Mouse (Mus musculus): ENCODE measurements around the gene Osm. TPM values are rescaled to one million over a fixed set of nuclear protein-coding genes. Genes with fewer than 3 reads are reported as not detected.

Osm gene
- total and polyA plus RNA-seq, 3 experiments: 11.0 to 15.1 (median 12.5) TPM

DNA sequence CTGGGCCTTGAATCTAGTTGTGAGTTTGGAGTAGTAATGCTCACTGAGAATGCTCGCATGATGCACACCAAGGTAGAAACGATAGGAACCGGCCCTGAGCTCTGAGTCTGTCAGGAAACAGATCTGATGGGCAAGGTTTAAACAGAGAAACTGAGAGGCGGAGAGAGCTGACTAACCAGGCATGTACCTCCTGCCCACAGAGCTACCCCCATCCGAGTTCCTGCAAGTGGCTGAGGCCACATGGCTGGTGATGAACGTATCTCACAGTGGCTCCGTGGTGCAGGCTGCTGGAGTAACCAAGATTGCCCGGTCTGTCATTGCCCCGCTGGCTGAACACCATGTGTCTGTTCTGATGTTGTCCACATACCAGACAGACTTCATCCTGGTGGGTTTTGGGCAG, 16.3 kb upstream of the Osm start:
- dilution Hi-C loops (cut with MboI; ENCODE audit: extremely low pct_ligation_motif_present, extremely low pct_unique_long_range_greater_than_20kb, low sequenced_read_pairs): no loop called here
- H3K9ac ChIP-seq (ENCODE audit: insufficient read depth, low read depth): no peak overlapping the region

GRCm38 (mm10) chr11:4220443-4221400, 15.5 kb upstream of the Osm start:
- H3K9me3 ChIP-seq (replicated peaks; ENCODE audit: low read length): no peaks in the 10 kb centered on the region
- no peak overlapping the region for H3K27ac ChIP-seq (ENCODE audit: insufficient read depth, low read depth)
- no peaks in the 10 kb centered on the region for H3K27me3 ChIP-seq (replicated peaks)
- peaks cover 1 to 11% of the 10 kb centered on the region in 2 experiments for H3K36me3 ChIP-seq (replicated peaks in 1 of 2; ENCODE audit: control insufficient read depth in 1 of 2, insufficient read depth in 1 of 2, low read length in 1 of 2)
- dilution Hi-C loops (cut with MboI; ENCODE audit: extremely low pct_ligation_motif_present, extremely low pct_unique_long_range_greater_than_20kb, low sequenced_read_pairs) (no loop called here), in situ Hi-C loops (cut with MboI; ENCODE audit: low pct_ligation_motif_present, low pct_unique_long_range_greater_than_20kb, low sequenced_read_pairs) (loop anchor here (5.0 kb wide), 1 partner anchor 37 kb away; the partner anchor contains the start of gene Lif)
- H3K4me3 ChIP-seq (replicated peaks in 1 of 3; ENCODE audit: low read depth in 2 of 3, low read length in 2 of 3, poor library complexity in 1 of 3): peak overlapping the region in 1 of 3 experiments; percentile 39
- H3K79me2 ChIP-seq (replicated peaks; ENCODE audit: control insufficient read depth, extremely low read depth, insufficient read depth, poor library complexity, severe bottlenecking): no peaks in the 10 kb centered on the region
- peaks cover 23 to 63% of the 10 kb centered on the region in 2 experiments for H3K4me1 ChIP-seq (ENCODE audit: control insufficient read depth in 1 of 2, insufficient read depth in 2 of 2)
- DNase-seq (ENCODE audit: extremely low read depth): peak; percentile 93
- no peak overlapping the region for H3K9ac ChIP-seq (ENCODE audit: insufficient read depth, low read depth)
- peak overlapping the region; percentile 18; the same call in 1 of the 2 replicates for H3K4me2 ChIP-seq (ENCODE audit: insufficient read depth, low read depth, poor library complexity, severe bottlenecking)
- TF ChIP-seq SIN3A (IDR thresholded peaks at IDR 0.05; ENCODE audit: low read length) (no peak), CHD1 (IDR thresholded peaks at IDR 0.05; ENCODE audit: low read depth, low read length) (no peak), BHLHE40 (IDR thresholded peaks at IDR 0.05; ENCODE audit: low read depth, low read length) (peak; percentile 31; the same call in 1 of the 2 replicates), PAX5 (IDR thresholded peaks at IDR 0.05; ENCODE audit: low read length) (no peak), HCFC1 (IDR thresholded peaks at IDR 0.05; ENCODE audit: low read depth, low read length) (no peak), ZMIZ1 (IDR thresholded peaks at IDR 0.05; ENCODE audit: low read depth, low read length) (no peak), NELFE (IDR thresholded peaks at IDR 0.05; ENCODE audit: low read depth, low read length) (peak; percentile 32; the same call in 1 of the 2 replicates), NRF1 (IDR thresholded peaks at IDR 0.05; ENCODE audit: low read depth, low read length) (no peak), TCF12 (IDR thresholded peaks at IDR 0.05; ENCODE audit: low read depth, low read length) (no peak), USF2 (conservative IDR thresholded peaks at IDR 0.05; ENCODE audit: low read depth, low read length) (no peak), GABPA (IDR thresholded peaks at IDR 0.05; ENCODE audit: insufficient replicate concordance, low read depth, low read length) (no peak), MYC (IDR thresholded peaks at IDR 0.05; ENCODE audit: low read depth, low read length) (no peak), RAD21 (IDR thresholded peaks at IDR 0.05; ENCODE audit: low read depth, low read length) (peak; percentile 100), MAZ (IDR thresholded peaks at IDR 0.05; ENCODE audit: low read depth, low read length) (no peak), ZNF384 (IDR thresholded peaks at IDR 0.05; ENCODE audit: low read depth, low read length) (no peak), MAFK (IDR thresholded peaks at IDR 0.05; ENCODE audit: insufficient replicate concordance, low read length) (no peak), SMC3 (IDR thresholded peaks at IDR 0.05; ENCODE audit: low read depth, low read length) (peak; percentile 100), MEF2A (IDR thresholded peaks at IDR 0.05; ENCODE audit: borderline replicate concordance, low read depth, low read length) (peak; percentile 33; the same call in 1 of the 2 replicates), MXI1 (IDR thresholded peaks at IDR 0.05; ENCODE audit: low read depth, low read length) (no peak; the same call in 1 of the 2 replicates), RCOR1 (conservative IDR thresholded peaks at IDR 0.05; ENCODE audit: low read depth, low read length) (no peak), TBP (conservative IDR thresholded peaks at IDR 0.05; ENCODE audit: low read depth, low read length) (no peak), POLR2AphosphoS2 (IDR thresholded peaks at IDR 0.05; ENCODE audit: low read depth, low read length) (no peak), JUN (IDR thresholded peaks at IDR 0.05; ENCODE audit: insufficient read depth, low read depth, low read length) (no peak), ETS1 (conservative IDR thresholded peaks at IDR 0.05; ENCODE audit: low read depth, low read length) (no peak), IRF4 (IDR thresholded peaks at IDR 0.05; ENCODE audit: low read depth, low read length) (no peak), POLR2A (IDR thresholded peaks at IDR 0.05; ENCODE audit: low read depth, low read length) (no peak), CTCF (conservative IDR thresholded peaks at IDR 0.05 in 1 of 2, IDR thresholded peaks at IDR 0.05 in 1 of 2; ENCODE audit: low read depth in 2 of 2, low read length in 2 of 2) (peak; percentile 93 to 99)

More for the DNA sequence above, 16.3 kb upstream of the Osm start:
- peaks cover 4 to 19% of the 10 kb centered on the region in 2 experiments for H3K36me3 ChIP-seq (replicated peaks in 1 of 2; ENCODE audit: control insufficient read depth in 1 of 2, insufficient read depth in 1 of 2, low read length in 1 of 2)
- H3K27ac ChIP-seq (ENCODE audit: insufficient read depth, low read depth): peak overlapping the region; percentile 3; the same call in 1 of the 2 replicates
- TF ChIP-seq MAFK (IDR thresholded peaks at IDR 0.05; ENCODE audit: insufficient replicate concordance, low read length) (no peak), MEF2A (IDR thresholded peaks at IDR 0.05; ENCODE audit: borderline replicate concordance, low read depth, low read length) (no peak), JUND (conservative IDR thresholded peaks at IDR 0.05; ENCODE audit: low read depth, low read length) (no peak), ETS1 (conservative IDR thresholded peaks at IDR 0.05; ENCODE audit: low read depth, low read length) (no peak), MAZ (IDR thresholded peaks at IDR 0.05; ENCODE audit: low read depth, low read length) (peak; percentile 39; the same call in 1 of the 2 replicates), ELF1 (IDR thresholded peaks at IDR 0.05; ENCODE audit: low read depth, low read length) (no peak), SMC3 (IDR thresholded peaks at IDR 0.05; ENCODE audit: low read depth, low read length) (no peak), MYC (IDR thresholded peaks at IDR 0.05; ENCODE audit: low read depth, low read length) (0 out of 2 replicates have a peak, but pooled peaks have one; percentile 5)
- peak overlapping the region in 2 of 3 experiments; percentile 1 to 39 for H3K4me3 ChIP-seq (replicated peaks in 1 of 3; ENCODE audit: low read depth in 2 of 3, low read length in 2 of 3, poor library complexity in 1 of 3)
- H3K4me2 ChIP-seq (ENCODE audit: insufficient read depth, low read depth, poor library complexity, severe bottlenecking): peak overlapping the region; percentile 18
- H3K9me3 ChIP-seq (replicated peaks; ENCODE audit: low read length): no peaks in the 10 kb centered on the region
- DNase-seq (ENCODE audit: extremely low read depth): peak; percentile 65
- no peaks in the 10 kb centered on the region for H3K27me3 ChIP-seq (replicated peaks)
- in situ Hi-C loops (cut with MboI; ENCODE audit: low pct_ligation_motif_present, low pct_unique_long_range_greater_than_20kb, low sequenced_read_pairs): loop anchor here (5.0 to 10.0 kb wide), 3 partner anchors 37 to 215 kb away; partner anchors contain the start of gene Lif
- no peaks in the 10 kb centered on the region for H3K79me2 ChIP-seq (replicated peaks; ENCODE audit: control insufficient read depth, extremely low read depth, insufficient read depth, poor library complexity, severe bottlenecking)
- peaks cover 23 to 62% of the 10 kb centered on the region in 2 experiments for H3K4me1 ChIP-seq (ENCODE audit: control insufficient read depth in 1 of 2, insufficient read depth in 2 of 2)
